Mouse (Mus musculus): Measurements from ENCODE around the gene 4930467E23Rik.
"Not testable (repeated sequence)": the region's sequence is repeated elsewhere in the genome, so short reads cannot be mapped to it uniquely, and the experiment has no call there.

- TF ChIP-seq CTCF (IDR thresholded peaks at IDR 0.05; ENCODE audit: borderline replicate concordance, extremely low read depth, insufficient read depth, insufficient read length); POLR2A (IDR thresholded peaks at IDR 0.05; ENCODE audit: borderline replicate concordance, extremely low read depth, insufficient read depth, insufficient read length, poor library complexity, severe bottlenecking): not testable (repeated sequence)
Measured at GRCm38 (mm10) chr8:19729276-19729675, at the start of gene 4930467E23Rik.

Data from brain, embryonic 14.5 days (tissue).